Mouse (Mus musculus) left cerebral cortex, postnatal 14 days (tissue): ENCODE measurements around the gene Snx30. TPM values are rescaled to one million over a fixed set of nuclear protein-coding genes. Genes with fewer than 3 reads are reported as not detected.
A peak's percentile ranks its signal among the peaks of the same experiment; 100 is the strongest.

Experiments
- DNase-seq, 2 experiments: peaks; one replicate each; pipeline ENCODE4 v3.0.0; 2021 to 2022; ENCODE audit warnings: low spot score in 2 of 2, mixed read lengths in 1 of 2
- intact Hi-C: fragments of 180-260 bp; cut with DNase I; formaldehyde crosslinking; loops from one replicate; pipeline ENCODE4 v1.15.1; 2025
- long read RNA-seq, 2 experiments: library from polyadenylated mRNA; stranded (forward); transcript quantifications; one replicate each; pipeline ENCODE4 v2.0.0; 2021
- total RNA-seq, 2 experiments: library from RNA; stranded (reverse); gene quantifications; 2 replicates each; pipeline ENCODE4 v1.2.3; 2021

The Snx30 gene
- total RNA-seq, result 10 to 100 TPM; 40.4 to 41.3 TPM
- long read RNA-seq, experiment 1, full-length matches to known transcripts, result 10 of 27 reads
- long read RNA-seq, experiment 1, partial matches to known transcripts, result 0 of 27 reads
- long read RNA-seq, experiment 1, other reads (novel, unspliced or antisense), result 17 of 27 reads
- long read RNA-seq, experiment 2, full-length matches to known transcripts, result 10 of 25 reads
- long read RNA-seq, experiment 2, partial matches to known transcripts, result 12 of 25 reads
- long read RNA-seq, experiment 2, other reads (novel, unspliced or antisense), result 3 of 25 reads

GRCm38 (mm10) chr4:59805181-59805967 is at the start of gene Snx30:
Snx30 (plus strand) TSS chr4:59805840.
- intact Hi-C loops, result loop anchor here (5.0 kb wide), 1 partner anchor 67 kb away; no protein-coding TSS in a partner anchor
- DNase-seq, result peak; percentile 89 to 92

DNA sequence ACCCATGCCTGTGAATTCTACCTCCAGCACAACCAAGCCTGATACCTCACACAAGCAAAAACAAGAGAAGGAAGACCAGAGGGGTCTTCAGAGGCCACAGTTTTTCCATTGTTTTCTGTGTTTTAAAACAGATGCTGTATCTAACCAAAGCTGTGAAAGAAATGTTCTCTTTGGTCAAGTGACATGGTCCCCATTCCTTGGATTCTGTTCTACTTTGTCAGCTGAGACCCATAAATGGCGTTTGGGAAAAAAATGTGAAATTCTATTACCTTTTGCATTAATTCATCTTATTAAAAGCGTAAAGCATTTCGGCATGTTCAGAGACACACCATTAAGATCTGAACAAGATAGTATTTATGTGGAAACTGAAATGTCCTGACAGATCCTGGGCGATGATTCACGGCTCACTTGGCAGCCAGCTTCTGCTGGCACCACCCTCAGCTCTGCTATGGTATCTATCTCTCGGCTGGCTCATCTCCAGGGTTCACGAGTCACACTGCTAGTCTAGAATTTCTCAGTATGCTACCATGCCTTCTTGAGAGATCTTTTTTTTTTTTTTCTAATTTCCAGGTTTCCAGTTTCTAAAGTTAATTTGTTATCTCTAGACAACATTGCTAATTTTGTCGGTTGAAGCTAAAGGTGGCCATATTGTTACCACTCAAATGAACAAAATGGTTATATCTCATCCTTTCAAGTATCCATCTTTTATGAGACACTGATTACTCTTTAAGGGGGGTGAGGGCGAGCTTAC is 49.1 kb upstream of the Snx30 start:
- DNase-seq, result peak; percentile 79 to 85
- intact Hi-C loops, result no loop called here

- intact Hi-C loops, result no loop called here
- no peak for DNase-seq
These were observed 47.9 kb upstream of the Snx30 start for GRCm38 (mm10) chr4:59757452-59758435.

GRCm38 (mm10) chr4:59760016-59760415 is 45.6 kb upstream of the Snx30 start:
- no peak for DNase-seq
- intact Hi-C loops, result loop anchor here (5.0 kb wide), 1 partner anchor 133 kb away; the partner anchor contains the start of gene E130308A19Rik

DNA sequence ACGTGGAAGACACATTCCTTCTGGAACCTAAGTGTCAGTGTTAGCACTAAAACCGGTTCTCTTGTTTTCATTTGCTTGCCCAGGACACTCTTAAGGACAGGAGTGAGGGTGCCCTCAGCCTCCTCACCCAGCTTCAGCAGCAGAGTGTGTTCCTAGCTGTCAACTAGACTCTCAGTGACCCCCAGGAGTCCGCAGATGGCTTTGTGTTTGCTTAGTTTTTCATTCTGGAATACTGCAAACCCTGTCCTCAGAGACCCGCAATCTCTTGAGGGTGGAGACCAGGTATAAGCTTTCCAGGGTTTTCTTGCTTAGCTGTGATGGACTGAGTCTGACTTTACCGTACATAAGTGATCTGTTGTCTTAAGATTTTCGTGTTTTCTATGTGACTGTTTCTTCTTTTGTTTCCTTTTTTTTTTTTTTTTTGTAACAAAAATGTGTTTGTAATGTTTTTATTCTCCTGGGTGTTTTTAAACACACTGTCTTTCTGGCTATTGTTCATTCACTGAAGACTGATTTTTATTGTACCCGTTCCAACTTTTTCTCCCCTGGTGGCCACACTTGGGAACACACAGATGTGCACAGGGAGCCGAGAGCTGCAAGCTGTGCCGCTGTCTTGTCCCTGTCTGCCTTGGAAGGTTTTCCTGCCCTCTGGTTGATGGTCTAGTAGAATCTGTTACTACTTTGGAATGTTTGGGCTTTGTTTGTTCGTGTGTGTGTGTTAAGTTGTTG is 44.8 kb upstream of the Snx30 start:
- DNase-seq, result peak in 1 of 2 experiments; percentile 41
- intact Hi-C loops, result loop anchor here (5.0 kb wide), 1 partner anchor 133 kb away; the partner anchor contains the start of gene E130308A19Rik

DNA sequence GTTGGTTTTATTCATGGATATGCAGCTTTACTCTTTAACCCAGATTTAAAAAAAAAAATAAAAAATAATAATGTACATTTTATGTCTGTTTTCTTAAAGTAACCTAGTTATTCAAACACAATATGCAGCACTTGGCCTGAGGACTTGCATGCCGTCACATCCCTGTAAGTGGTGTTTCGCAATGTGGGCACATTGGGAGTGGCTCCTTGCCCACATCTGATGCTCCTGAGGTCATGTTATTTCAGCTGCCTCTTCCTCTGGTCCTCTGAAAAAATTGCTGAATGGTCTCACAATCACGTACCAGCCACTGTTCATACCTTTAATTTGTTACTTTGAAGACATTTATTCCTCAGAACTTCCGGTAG is 44.3 kb upstream of the Snx30 start:
- intact Hi-C loops, result loop anchor here (5.0 kb wide), 1 partner anchor 134 kb away; the partner anchor contains the start of gene E130308A19Rik
- no peak for DNase-seq

DNA sequence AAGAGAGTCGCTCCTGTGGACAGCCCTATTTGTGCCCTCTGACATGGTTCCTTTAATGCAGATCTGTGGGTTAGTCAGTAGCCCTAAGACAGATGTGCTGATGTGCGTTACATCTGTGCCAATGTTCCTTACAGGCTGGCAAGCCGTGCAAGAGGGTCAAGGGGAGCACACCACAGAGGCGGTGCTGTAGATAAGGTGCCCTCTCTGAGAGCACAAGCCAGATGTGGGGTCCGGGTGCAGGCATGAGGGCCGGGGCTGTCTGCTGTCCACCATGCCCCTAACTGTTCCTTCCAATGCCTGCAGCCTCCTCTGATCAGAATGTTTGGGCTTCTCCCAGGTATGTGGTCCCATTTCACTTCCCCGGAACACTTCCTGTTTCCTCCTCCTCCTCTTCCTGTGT is 40.7 kb upstream of the Snx30 start:
- intact Hi-C loops, result loop anchor here (5.0 kb wide), 1 partner anchor 138 kb away; the partner anchor contains the start of gene E130308A19Rik

GRCm38 (mm10) chr4:59765385-59766005 is 40.1 kb upstream of the Snx30 start:
- intact Hi-C loops, result no loop called here

More for the DNA sequence above, 40.7 kb upstream of the Snx30 start:
- DNase-seq, result no peak

GRCm38 (mm10) chr4:59767717-59768116 is 37.9 kb upstream of the Snx30 start:
- no peak for DNase-seq
- intact Hi-C loops, result no loop called here

More at GRCm38 (mm10) chr4:59765385-59766005, 40.1 kb upstream of the Snx30 start:
- DNase-seq, result no peak

DNA sequence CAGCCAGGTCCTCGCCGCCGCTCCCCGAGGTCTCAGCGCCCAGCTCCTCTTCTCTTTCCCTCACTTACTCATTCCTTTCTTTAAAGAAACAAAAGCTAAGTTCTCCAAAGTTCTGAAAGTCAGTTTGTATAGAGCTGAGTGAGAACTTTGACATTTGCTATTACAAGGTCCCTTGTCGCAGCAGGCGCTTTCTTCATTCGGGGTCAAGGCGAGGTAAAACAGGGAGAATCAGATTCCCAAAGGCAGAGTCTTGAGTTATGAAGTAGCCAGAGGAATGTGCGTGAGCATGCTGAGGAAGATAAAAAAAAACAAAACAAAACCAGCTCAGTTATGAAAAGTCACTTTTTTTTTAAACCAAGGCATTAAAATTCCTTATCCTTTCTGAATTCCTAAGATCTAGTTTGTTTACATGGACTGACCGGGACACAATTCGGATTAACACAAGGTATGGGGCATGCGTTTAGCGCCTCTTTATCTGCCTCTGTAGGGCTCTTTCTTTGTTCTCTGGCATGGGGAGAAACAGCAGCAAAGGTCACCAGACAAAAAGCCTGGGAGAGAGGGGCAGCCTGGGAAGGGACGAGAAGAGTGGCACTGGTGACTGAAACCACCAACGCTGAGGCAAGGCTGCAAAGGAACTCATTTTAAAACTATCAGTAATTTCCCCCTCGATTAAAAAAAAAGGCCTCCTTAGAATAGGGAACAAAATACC is 33.3 kb upstream of the Snx30 start:
- intact Hi-C loops, result no loop called here
- no peak for DNase-seq

GRCm38 (mm10) chr4:59777828-59778227 is 27.8 kb upstream of the Snx30 start:
- intact Hi-C loops, result no loop called here
- DNase-seq, result no peak

DNA sequence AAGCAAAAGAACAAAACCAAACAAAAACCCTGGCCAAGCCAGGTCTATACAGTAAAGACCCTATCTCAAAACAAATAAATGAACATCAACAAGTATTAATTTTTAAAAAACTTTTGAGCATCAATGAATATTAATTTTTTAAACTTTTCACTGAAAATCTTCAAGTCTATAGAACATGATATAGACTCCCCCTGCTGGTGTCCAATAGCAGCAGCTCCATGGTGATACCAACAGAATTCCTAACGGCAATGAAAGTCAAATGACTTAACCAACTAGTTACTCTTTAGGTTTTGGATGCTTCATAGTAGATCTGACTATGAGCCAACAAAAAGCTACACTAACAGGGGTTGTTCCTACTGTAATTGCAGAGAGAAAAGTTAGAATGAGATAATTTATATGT is 25.1 kb upstream of the Snx30 start:
- DNase-seq, result peak; percentile 31 to 46
- intact Hi-C loops, result loop anchor here (5.0 to 10.0 kb wide), 2 partner anchors 153 to 396 kb away; partner anchors contain the start of gene E130308A19Rik

DNA sequence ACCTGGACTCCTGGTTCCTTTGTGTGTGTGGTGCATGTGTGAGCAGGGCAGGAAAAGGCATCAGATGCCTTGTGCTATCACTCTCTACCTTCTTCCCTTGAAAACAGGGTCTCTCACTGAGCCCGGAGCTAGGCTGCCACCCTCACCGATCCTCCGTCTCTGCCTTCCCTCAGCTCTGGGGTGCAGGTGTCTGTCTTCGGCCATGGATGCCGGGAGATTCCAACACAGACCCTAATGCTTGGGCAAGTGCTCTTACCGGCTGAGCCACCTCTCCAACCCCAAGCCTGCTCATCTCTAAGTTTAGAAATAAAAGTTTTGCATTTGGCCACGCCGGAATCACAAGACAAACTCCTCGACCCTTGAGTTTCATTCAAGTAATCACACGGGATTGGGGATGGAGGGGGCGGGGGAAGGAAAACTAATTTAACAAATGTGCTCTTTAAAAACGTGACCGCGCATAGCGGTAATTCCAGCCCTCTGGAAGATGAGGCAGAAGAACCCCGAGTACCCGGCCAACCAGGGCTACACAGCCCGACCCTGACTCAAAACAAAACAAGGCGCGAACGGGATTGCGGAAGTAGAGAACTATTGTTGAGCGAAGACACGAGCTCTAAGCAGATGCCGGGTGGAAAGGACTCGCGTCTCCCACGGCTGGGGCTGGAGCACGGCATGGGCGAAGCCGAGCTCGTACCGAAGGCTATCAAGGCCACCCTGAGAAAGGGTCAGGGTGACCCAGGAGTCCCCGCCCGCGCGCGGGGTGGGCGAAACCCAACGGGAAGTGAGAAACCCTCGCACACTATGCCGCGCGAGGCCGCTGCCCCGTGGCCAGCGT is 22.6 kb upstream of the Snx30 start:
- intact Hi-C loops, result loop anchor here (5.0 to 10.0 kb wide), 2 partner anchors 156 to 398 kb away; partner anchors contain the start of gene E130308A19Rik
- no peak for DNase-seq

DNA sequence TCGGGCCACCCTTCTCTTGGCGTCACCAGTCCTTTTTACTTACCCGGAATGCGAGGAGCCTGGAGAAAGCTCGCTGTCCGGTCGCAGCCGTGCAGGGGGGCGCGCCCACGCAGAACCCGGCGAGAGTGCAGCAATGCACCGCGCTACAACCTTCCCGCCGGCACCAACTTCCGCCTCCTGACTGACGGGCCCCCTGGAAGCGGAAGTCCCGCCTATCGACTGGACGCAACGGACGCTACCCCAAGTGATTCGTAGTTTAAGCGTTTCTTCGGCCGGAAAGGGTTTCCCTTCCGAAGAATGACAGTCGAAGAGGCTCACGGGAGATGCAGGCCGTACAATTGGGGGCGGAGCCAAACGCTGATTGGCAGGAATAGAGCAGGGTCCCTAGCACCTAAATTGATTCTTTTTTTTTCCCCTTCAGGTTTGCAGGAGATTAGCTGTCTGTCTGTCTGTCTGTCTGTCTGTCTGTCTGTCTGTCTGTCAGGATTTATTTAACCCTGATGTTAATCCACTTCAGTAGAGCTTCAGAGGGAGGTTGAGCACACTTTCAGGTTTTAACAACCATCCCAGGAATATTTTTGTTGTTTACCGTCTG is 21.9 kb upstream of the Snx30 start:
- DNase-seq, result peak; percentile 96 to 97
- intact Hi-C loops, result loop anchor here (5.0 to 10.0 kb wide), 2 partner anchors 156 to 399 kb away; partner anchors contain the start of gene E130308A19Rik

DNA sequence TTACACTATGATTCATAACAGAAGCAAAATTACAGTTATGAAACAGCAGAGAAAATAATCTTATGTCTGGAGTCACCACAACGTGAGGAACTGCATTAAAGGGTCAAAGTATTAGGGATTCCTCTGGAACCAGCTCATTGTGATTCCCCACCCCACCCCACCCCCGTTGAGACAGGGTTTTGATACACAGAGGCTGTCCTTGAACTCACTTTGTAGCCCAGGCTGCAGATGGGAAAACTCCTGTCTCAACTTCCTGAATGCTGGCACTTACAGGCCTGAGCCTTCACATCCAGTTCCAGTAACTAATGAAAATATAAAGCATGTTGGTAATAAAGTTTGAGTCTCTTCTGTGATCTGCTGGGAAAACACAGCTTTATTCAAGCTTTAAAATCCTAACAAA is 20.2 kb upstream of the Snx30 start:
- intact Hi-C loops, result loop anchor here (10.0 kb wide), 1 partner anchor 401 kb away; no protein-coding TSS in a partner anchor
- DNase-seq, result no peak
